Mouse (Mus musculus) heart, embryonic 11.5 days (tissue): ENCODE measurements around the gene Cmtr1. TPM values are rescaled to one million over a fixed set of nuclear protein-coding genes. Genes with fewer than 3 reads are reported as not detected.

Experiments
- ATAC-seq: fragments of 200-750 bp; cut with Nextera tagmentation; replicated peaks from 2 replicates; pipeline ENCODE4 v1.8.0; 2017; ENCODE audit warnings: moderate library complexity; ENCODE audit not compliant: insufficient number of reproducible peaks, low FRiP score, low TSS enrichment
- H3K27ac ChIP-seq: fragments of 300-500 bp; sonication (generic); 2 replicates; pipeline ENCODE4 v1.5.1; 2014; ENCODE audit warnings: mild to moderate bottlenecking, low read depth, low read length
- H3K27me3 ChIP-seq: fragments of 300-500 bp; sonication (generic); 2 replicates; pipeline ENCODE4 v1.6.1; 2014; ENCODE audit warnings: mild to moderate bottlenecking, low read length, mixed read lengths; ENCODE audit not compliant: control insufficient read depth, insufficient read depth
- H3K36me3 ChIP-seq: fragments of 300-500 bp; sonication (generic); 2 replicates; pipeline ENCODE4 v1.6.1; 2014; ENCODE audit warnings: mild to moderate bottlenecking, low read length, moderate library complexity, mixed read lengths; ENCODE audit not compliant: control insufficient read depth, insufficient read depth
- H3K4me1 ChIP-seq: fragments of 300-500 bp; sonication (generic); 2 replicates; pipeline ENCODE4 v1.6.1; 2014; ENCODE audit warnings: low read length; ENCODE audit not compliant: control insufficient read depth, insufficient read depth
- H3K4me2 ChIP-seq: fragments of 300-500 bp; sonication (generic); 2 replicates; pipeline ENCODE4 v1.6.1; 2014; ENCODE audit warnings: mild to moderate bottlenecking, moderate library complexity
- H3K4me3 ChIP-seq: fragments of 300-500 bp; sonication (generic); 2 replicates; pipeline ENCODE4 v1.5.1; 2014; ENCODE audit warnings: low read depth, low read length
- H3K9ac ChIP-seq: fragments of 300-500 bp; sonication (generic); 2 replicates; pipeline ENCODE4 v1.6.1; 2014; ENCODE audit warnings: mild to moderate bottlenecking, low read depth, low read length, moderate library complexity
- H3K9me3 ChIP-seq: fragments of 300-500 bp; sonication (generic); replicated peaks from 2 replicates; pipeline ENCODE4 v1.6.1; 2016; ENCODE audit warnings: low read length; ENCODE audit not compliant: control insufficient read depth
- WGBS: fragments of 180-500 bp; shearing (Covaris S2); extraction: QIAGEN DNeasy Blood & Tissue Kit; methylation state at CpG from one replicate; pipeline ENCODE4 v1.1.7; 2014; ENCODE audit not compliant: insufficient replicate concordance; 5-methylcytosine and 5-hydroxymethylcytosine counted together
- polyA plus RNA-seq: library from polyadenylated mRNA; unstranded; fragments of >200 nt; fragmentation: Nextera tagmentation; extraction: Ambion mirVana; gene quantifications from 2 replicates; pipeline ENCODE4 v1.2.1, GENCODE M21; 2014

Gene Cmtr1
- polyA plus RNA-seq, 1 experiment from 2014 or later = 99.9 TPM

DNA sequence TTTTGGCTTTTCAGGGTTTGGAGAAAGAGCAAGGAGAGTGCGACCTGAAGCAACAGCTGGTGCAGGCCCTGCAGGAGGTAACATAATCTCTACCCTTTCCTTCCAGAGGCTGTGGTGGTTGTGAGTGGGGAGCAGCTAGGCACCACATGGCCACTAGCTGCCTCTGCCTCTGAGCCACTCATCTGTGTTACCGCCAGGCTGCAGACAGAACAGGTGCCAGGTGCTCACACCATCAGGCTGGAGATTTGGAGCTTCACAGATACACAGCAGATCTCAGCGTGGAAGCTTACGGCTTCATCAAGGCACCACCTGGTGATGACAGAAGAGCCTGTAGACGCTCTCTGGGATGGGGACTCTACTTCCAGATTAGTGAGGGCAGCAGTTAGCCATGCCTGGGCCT, 31.4 kb upstream of the Cmtr1 start:
- Histone ChIP-seq H3K9me3 (no peaks in the 10 kb centered on the region), H3K27ac (no peak overlapping the region), H3K27me3 (no peaks in the 10 kb centered on the region), H3K36me3 (peaks cover 39% of the 10 kb centered on the region), H3K4me2 (no peak overlapping the region), H3K9ac (no peak overlapping the region), H3K4me3 (no peak overlapping the region), H3K4me1 (no peaks in the 10 kb centered on the region)
- no peak for ATAC-seq
- 88% methylated on average over 5 of the region's 5 CpGs for WGBS

DNA sequence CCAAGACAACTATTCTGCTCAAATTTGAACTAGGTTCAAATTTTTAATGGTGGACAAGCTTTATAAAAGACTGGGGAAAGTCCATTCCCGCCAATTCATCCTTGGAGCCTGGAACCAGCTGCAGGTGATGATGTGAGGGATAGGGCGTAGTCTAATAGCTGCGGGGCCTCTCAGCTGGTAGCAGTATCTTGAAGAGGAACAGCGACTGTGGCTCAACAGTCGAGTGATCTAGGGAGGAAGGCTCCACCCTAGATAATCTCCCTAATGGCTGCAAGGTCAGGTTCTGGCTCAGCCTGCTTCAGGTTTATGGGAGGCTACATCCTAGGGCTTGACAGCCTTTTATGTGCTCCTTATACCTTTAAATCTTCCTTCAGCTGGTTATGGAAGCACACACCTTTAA, 30.8 kb upstream of the Cmtr1 start:
- H3K9ac ChIP-seq = no peak overlapping the region
- whole genome bisulfite sequencing = 62% methylated on average over 5 of the region's 5 CpGs

DNA sequence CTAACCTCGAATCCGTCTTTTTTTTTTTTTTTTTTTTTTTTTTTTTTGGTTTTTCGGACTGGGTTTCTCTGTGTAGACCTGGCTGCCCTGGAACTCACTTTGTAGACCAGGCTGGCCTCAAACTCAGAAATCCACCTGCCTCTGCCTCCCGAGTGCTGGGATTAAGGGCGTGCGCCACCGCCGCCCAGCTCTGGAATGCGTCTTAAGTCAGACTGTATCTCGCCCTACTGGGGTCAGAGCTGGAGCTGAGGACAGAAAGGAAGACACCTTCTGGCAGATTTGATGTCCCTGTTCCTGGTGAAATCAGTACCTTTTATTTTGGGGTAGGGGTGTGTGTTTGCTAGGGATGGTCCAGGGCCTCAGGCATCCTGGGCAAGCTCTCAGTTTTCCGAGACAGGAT, 28.1 kb upstream of the Cmtr1 start:
- Histone ChIP-seq H3K27ac (no peak overlapping the region), H3K4me3 (no peak overlapping the region), H3K4me2 (no peak overlapping the region), H3K36me3 (peaks cover 41% of the 10 kb centered on the region), H3K9me3 (no peaks in the 10 kb centered on the region), H3K4me1 (peaks cover 8% of the 10 kb centered on the region), H3K27me3 (no peaks in the 10 kb centered on the region), H3K9ac (no peak overlapping the region)
- WGBS = 91% methylated on average over 11 of the region's 11 CpGs
- no peak for ATAC-seq

More for the DNA sequence above, 30.8 kb upstream of the Cmtr1 start:
- no peak overlapping the region for H3K27ac ChIP-seq
- no peaks in the 10 kb centered on the region for H3K9me3 ChIP-seq
- H3K4me2 ChIP-seq = no peak overlapping the region
- H3K4me1 ChIP-seq = no peaks in the 10 kb centered on the region
- H3K36me3 ChIP-seq = peaks cover 43% of the 10 kb centered on the region
- H3K27me3 ChIP-seq = no peaks in the 10 kb centered on the region
- no peak overlapping the region for H3K4me3 ChIP-seq
- ATAC-seq = no peak

DNA sequence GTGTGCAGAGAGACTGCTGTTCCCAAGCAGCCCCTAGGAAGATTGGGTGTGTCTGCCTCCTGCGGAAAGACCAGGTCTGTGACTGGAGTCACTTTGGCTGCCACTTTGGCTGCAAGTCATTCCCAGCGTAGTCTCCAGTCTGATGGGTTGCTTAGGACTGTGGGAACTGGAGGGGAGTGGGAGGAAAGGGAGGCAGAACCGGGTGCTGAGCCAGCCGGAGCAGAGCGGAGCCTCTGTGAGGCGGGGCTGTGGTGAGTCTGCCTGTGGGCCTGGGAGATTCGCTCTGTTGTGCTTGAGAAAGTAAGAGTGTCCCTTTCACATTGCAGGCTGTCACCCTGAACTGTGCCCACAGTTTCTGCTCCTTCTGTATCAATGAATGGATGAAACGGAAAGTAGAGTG, 24.9 kb upstream of the Cmtr1 start:
- H3K27me3 ChIP-seq = no peaks in the 10 kb centered on the region
- H3K4me1 ChIP-seq = peaks cover 14% of the 10 kb centered on the region
- no peak for ATAC-seq
- H3K9me3 ChIP-seq = no peaks in the 10 kb centered on the region
- H3K27ac ChIP-seq = no peak overlapping the region
- no peak overlapping the region for H3K4me3 ChIP-seq
- no peak overlapping the region for H3K9ac ChIP-seq
- WGBS = 88% methylated on average over 8 of the region's 8 CpGs
- H3K4me2 ChIP-seq = no peak overlapping the region
- H3K36me3 ChIP-seq = peaks cover 39% of the 10 kb centered on the region

DNA sequence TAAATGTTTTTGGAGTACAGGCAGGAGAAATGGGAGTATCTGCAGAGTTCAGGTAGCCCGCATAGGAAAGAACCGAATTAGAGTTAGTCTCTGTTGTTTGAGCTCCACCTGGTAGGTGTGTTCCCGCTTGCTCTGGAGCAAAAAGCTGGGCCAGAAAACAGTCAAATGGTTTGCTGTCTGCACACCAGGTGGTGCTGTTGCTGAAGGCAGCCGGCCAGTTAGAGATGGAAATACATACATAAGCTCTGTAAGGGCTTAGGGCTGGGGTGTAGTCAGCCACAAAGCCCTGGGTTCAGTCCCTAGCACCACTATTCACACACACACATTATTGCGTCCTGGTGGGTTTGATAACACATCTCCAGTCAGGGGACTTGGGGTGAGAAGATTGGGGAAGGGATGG, 24.3 kb upstream of the Cmtr1 start:
- H3K36me3 ChIP-seq = peaks cover 34% of the 10 kb centered on the region
- 63% methylated on average over 5 of the region's 5 CpGs for WGBS
- H3K4me1 ChIP-seq = peaks cover 14% of the 10 kb centered on the region
- no peak overlapping the region for H3K4me3 ChIP-seq
- H3K27ac ChIP-seq = no peak overlapping the region
- no peaks in the 10 kb centered on the region for H3K27me3 ChIP-seq
- no peaks in the 10 kb centered on the region for H3K9me3 ChIP-seq
- no peak for ATAC-seq
- no peak overlapping the region for H3K9ac ChIP-seq
- no peak overlapping the region for H3K4me2 ChIP-seq

DNA sequence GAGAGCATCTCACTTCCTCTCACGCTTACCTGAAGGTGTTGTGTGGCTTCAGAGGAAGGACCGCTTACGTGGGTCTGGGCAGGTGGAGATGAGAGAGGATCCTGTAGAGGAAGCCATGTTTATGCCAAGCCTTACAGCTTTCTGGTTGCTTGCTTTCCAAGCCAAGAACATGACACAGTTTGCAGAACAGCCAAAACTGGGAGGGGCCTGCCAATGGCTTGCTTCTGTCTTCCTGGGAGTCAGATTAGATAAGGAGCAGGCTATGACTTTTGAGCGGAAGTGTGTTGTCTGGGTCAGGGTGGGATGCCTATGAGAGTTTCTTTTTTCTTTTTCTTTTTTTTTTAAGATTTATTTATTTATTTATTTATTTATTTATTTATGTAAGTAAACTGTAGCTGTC, 23.0 kb upstream of the Cmtr1 start:
- no peak for ATAC-seq
- WGBS = 75% methylated on average over 4 of the region's 4 CpGs

DNA sequence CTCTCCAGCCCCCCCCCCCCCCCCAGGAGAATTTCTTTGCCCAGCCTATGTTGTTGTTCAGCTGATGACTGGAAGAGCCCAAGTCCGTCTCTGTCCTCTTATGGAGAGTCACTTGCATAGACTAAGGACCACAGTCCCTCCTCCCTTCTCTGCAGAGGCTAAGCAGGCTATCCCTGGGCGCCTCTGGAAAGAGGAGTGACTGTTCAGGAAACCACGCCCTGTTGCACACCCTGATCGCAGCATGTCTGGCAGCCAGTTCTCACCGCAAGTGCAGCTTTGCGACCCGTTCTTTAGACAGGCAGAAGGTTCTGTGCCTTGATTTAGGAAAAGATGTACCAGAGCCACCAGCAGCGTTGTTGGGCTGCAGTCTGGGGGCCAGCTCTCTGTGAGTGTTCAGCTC, 22.5 kb upstream of the Cmtr1 start:
- ATAC-seq = no peak
- Histone ChIP-seq H3K4me3 (no peak overlapping the region), H3K9me3 (no peaks in the 10 kb centered on the region), H3K4me2 (no peak overlapping the region), H3K27me3 (no peaks in the 10 kb centered on the region), H3K9ac (no peak overlapping the region), H3K36me3 (peaks cover 30% of the 10 kb centered on the region), H3K27ac (no peak overlapping the region), H3K4me1 (peaks cover 14% of the 10 kb centered on the region)
- WGBS = 68% methylated on average over 8 of the region's 8 CpGs

More for the DNA sequence above, 23.0 kb upstream of the Cmtr1 start:
- no peak overlapping the region for H3K27ac ChIP-seq
- no peak overlapping the region for H3K4me2 ChIP-seq
- no peaks in the 10 kb centered on the region for H3K27me3 ChIP-seq
- H3K9ac ChIP-seq = no peak overlapping the region
- peaks cover 30% of the 10 kb centered on the region for H3K36me3 ChIP-seq
- no peaks in the 10 kb centered on the region for H3K9me3 ChIP-seq
- no peak overlapping the region for H3K4me3 ChIP-seq
- peaks cover 14% of the 10 kb centered on the region for H3K4me1 ChIP-seq

DNA sequence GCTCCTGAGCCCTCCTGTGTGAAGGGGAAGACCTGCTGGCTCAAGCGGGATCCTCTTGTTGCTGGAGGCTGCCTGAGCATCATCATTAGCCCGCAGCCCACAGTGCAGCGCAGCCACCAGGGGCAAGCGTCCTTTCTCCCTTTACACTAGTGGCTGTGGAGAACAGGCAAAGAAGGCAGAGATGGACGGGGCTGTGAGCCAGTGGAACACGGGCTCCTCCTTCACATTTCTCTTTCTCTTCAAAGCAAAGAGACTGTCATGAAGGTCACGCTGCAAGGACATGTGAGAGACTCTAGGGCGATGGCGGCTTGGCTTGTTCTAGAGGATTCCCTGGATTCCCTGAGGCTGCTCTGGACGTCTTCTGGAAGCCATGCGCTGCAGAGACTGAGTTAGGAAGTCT, 19.4 kb upstream of the Cmtr1 start:
- Histone ChIP-seq H3K4me3 (no peak overlapping the region), H3K9ac (no peak overlapping the region), H3K27ac (no peak overlapping the region), H3K4me1 (peaks cover 20% of the 10 kb centered on the region), H3K4me2 (no peak overlapping the region), H3K9me3 (no peaks in the 10 kb centered on the region), H3K36me3 (peaks cover 18% of the 10 kb centered on the region; the same call in 1 of the 2 replicates), H3K27me3 (no peaks in the 10 kb centered on the region)
- WGBS = 86% methylated on average over 11 of the region's 11 CpGs
- ATAC-seq = peak; percentile 9; the same call in 1 of the 2 replicates

DNA sequence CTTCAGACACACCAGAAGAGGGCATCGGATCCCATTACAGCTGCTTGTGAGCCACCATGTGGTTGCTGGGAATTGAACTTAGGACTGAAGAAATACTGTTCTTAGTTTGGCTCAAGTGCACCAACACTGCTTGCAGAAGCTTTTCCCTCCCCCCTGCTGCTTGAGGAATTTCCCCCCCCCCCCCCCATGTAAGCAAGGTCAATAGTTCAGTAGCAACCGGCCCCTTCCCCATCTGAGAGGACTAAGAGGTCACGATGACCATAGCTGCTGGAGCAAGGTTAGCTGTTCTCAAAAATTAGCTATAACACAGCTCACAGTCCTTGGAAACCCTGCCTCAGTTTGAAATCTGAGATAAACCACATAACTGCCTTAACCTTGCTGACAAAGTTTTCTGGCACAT, 18.2 kb upstream of the Cmtr1 start:
- Histone ChIP-seq H3K4me3 (no peak overlapping the region), H3K36me3 (peaks cover 21% of the 10 kb centered on the region), H3K9ac (no peak overlapping the region), H3K9me3 (no peaks in the 10 kb centered on the region), H3K27me3 (no peaks in the 10 kb centered on the region), H3K4me2 (no peak overlapping the region), H3K27ac (no peak overlapping the region), H3K4me1 (peaks cover 13% of the 10 kb centered on the region)
- no peak for ATAC-seq
- 65% methylated on average over 3 of the region's 3 CpGs for WGBS
